Mouse (Mus musculus) bone marrow, adult 2 months (tissue): ENCODE data around the gene Pld1. TPM values are rescaled to one million over a fixed set of nuclear protein-coding genes. Genes with fewer than 3 reads are reported as not detected.

Experiments
- H3K27ac ChIP-seq: fragments of 200-500 bp; 2 replicates; pipeline ENCODE4 v1.5.1; 2012; ENCODE audit warnings: low read depth, mild to moderate bottlenecking, control low read depth, inconsistent platforms, low read length; ENCODE audit not compliant: control insufficient read depth, poor library complexity, insufficient read depth
- H3K4me1 ChIP-seq: fragments of 200-500 bp; 2 replicates; pipeline ENCODE4 v1.6.1; 2011; ENCODE audit warnings: low read length; ENCODE audit not compliant: control insufficient read depth, insufficient read depth
- H3K4me3 ChIP-seq: fragments of 200-500 bp; replicated peaks from 2 replicates; pipeline ENCODE3; 2011; ENCODE audit warnings: mild to moderate bottlenecking, low read depth, low read length, control low read depth; ENCODE audit not compliant: control insufficient read depth
- CTCF ChIP-seq: fragments of 200-500 bp; IDR thresholded peaks from 2 replicates; pipeline ENCODE4 v1.5.1; 2011; ENCODE audit warnings: low read length, control low read depth; ENCODE audit not compliant: control insufficient read depth, insufficient read depth
- POLR2A ChIP-seq: fragments of 200-500 bp; IDR thresholded peaks from 2 replicates; pipeline ENCODE4 v1.6.1; 2011; ENCODE audit warnings: low read depth, mild to moderate bottlenecking, control low read depth, low read length, borderline replicate concordance; ENCODE audit not compliant: control insufficient read depth
- WGBS: fragments of 180-500 bp; shearing (Covaris S2); methylation state at CpG from one replicate; pipeline ENCODE4 v1.1.7; 2018; 5-methylcytosine and 5-hydroxymethylcytosine counted together
- polyA plus RNA-seq: library from polyadenylated mRNA; stranded (reverse); fragments of >200 nt; gene quantifications from 2 replicates; pipeline ENCODE4 v1.2.4, GENCODE M21; 2011; ENCODE audit warnings: low replicate concordance; ENCODE audit not compliant: missing spikeins, insufficient read depth, insufficient read length

Pld1 gene
- polyA plus RNA-seq, 1 experiment, result 5.7 TPM

DNA sequence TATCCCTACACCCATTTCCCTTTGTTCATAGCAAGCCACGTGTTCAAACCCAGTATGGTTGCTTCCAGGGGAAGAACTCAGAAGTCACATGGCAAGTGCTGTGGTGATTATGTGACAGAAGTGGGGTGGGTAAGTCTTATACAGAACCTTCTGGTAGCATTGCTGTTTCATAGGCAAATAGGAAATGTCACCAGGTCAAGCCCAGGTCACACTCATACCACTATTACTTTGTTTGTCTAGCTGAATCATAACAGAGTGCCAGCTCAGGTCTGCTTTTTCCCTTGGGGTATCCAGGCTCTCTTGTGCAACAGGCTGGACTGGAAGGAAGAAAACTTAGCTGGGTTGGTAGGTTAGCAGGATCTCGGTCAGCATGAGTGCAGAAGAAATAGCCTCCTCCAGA, 219.5 kb downstream of the Pld1 start:
- TF ChIP-seq CTCF (no peak), POLR2A (no peak)
- H3K27ac ChIP-seq, result no peak overlapping the region
- H3K4me3 ChIP-seq, result no peak overlapping the region
- H3K4me1 ChIP-seq, result no peaks in the 10 kb centered on the region
- WGBS, result 56% methylated on average over 2 of the region's 2 CpGs

DNA sequence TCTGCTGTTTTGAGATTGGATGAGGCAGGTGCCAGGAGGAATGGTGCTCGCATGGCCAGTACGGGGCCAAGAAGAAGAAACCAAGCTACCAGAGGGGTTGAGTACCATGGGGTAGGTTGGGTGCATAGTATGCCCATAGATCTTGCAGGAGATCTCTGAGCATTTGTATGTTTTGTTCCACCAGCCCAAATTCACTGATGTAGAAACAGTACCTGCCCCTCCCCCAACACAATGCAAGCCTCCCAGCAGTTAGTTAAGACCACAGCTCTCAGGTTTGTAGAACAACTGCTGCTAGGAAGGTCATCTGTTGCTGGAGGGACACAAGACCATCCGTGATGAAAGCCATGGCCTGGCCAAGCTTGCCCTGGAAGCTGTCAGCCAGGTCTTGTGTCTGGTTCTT, 220.4 kb downstream of the Pld1 start:
- Histone ChIP-seq H3K27ac (no peak overlapping the region), H3K4me3 (no peak overlapping the region), H3K4me1 (no peaks in the 10 kb centered on the region)
- TF ChIP-seq CTCF (no peak), POLR2A (no peak)
- 84% methylated on average over 3 of the region's 3 CpGs for WGBS

DNA sequence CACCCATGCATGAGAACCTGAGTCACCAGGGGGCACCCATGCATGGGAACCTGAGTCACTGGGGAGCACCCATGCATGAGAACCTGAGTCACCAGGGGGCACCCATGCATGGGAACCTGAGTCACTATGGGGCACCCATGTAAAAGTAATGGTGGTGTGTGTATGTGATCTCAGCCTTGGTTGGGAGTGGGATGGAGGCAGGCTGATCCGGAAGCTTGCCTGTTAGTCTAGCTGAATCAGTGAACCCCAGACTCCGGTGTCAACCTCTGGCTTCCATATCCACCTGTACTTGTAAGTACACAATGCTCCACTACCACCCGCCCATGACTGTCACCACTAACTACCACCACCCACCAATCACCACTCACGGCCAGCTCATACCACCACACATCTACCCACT, 223.9 kb downstream of the Pld1 start:
- H3K4me1 ChIP-seq, result no peaks in the 10 kb centered on the region
- 80% methylated on average over 4 of the region's 4 CpGs for WGBS
- no peak overlapping the region for H3K4me3 ChIP-seq
- H3K27ac ChIP-seq, result no peak overlapping the region
- no peak for TF ChIP-seq CTCF
- no peak for TF ChIP-seq POLR2A

DNA sequence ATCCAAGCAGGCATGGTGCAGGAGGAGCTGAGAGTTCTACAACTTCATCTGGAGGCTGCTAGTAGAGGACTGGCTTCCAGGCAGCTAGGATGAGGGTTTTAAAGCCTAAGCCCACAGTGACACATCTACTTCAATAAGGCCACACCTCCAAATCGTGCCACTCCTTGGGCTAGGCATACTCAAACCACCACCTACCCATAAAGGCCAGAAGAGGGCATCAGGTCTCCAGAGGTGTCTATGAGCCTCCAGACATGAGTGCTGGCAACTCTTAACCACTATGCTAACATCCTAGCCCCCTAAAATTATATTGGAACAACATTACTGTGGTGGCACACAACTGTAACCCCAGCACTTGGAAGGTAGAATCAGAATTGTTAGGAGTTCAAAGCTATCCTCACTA, 226.2 kb downstream of the Pld1 start:
- Histone ChIP-seq H3K27ac (no peak overlapping the region), H3K4me1 (no peaks in the 10 kb centered on the region), H3K4me3 (no peak overlapping the region)
- TF ChIP-seq CTCF, result no peak
- no peak for TF ChIP-seq POLR2A
- 22% methylated on average over 1 of the region's 1 CpGs for WGBS

DNA sequence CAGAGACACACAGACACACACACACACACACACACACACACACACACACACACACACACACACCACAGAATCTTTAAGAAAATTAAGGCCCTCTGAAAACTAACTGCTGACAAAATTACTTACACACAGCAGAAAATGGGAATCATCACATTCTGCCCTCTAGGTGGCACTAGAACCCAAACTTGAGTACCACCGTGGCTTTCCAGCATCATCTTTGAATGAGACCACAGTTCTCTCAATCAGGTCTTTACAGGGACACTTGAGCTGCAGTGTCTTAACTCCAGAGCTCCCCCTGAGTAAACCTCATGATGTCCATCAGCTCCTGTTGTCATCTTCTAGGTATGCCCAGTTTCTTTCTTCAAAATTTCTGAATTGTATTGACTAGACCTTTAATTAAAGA, 227.1 kb downstream of the Pld1 start:
- Histone ChIP-seq H3K4me1 (no peaks in the 10 kb centered on the region), H3K4me3 (no peak overlapping the region), H3K27ac (no peak overlapping the region)
- TF ChIP-seq POLR2A (no peak), CTCF (0 out of 2 replicates have a peak, but pooled peaks have one; percentile 13)
- WGBS, result 0% methylated on average over 1 of the region's 1 CpGs

DNA sequence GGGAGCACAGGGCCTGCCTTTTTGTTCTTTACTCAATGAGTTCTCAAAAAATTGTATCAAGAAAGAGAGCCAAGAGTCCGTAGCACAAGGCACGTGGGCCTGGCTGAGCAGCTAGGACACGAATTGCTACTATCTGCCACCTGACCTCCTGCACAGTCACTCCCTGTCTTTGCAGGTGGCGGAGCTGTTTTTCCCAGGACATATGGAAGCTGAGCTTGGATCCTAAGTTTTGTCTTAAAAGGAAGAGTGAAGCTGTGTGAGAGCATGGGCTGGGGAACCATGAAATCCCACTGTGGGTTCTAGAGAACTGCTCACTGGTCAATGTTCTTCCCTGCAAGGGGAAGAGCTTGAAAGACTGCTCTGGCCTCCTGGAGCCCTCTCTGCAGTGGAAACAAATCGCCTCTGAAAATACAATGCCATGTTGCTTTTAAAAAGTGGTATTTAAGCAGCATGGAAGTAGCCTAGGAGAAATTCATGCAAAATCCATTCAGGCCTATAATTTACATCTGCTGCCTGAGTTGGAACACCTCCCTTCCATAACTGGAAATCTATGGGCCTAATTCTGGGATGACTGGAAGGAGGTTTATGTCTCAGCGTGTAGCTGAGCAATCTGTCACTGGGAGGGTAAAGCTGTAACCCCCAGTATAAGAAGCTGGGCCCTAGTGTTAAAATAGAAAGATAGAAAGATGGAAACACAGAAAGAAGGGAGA, 229.5 kb downstream of the Pld1 start:
- no peak overlapping the region for H3K27ac ChIP-seq
- no peaks in the 10 kb centered on the region; the same call in 1 of the 2 replicates for H3K4me1 ChIP-seq
- H3K4me3 ChIP-seq, result no peak overlapping the region
- TF ChIP-seq POLR2A (no peak), CTCF (no peak)
- 80% methylated on average over 6 of the region's 6 CpGs for WGBS

DNA sequence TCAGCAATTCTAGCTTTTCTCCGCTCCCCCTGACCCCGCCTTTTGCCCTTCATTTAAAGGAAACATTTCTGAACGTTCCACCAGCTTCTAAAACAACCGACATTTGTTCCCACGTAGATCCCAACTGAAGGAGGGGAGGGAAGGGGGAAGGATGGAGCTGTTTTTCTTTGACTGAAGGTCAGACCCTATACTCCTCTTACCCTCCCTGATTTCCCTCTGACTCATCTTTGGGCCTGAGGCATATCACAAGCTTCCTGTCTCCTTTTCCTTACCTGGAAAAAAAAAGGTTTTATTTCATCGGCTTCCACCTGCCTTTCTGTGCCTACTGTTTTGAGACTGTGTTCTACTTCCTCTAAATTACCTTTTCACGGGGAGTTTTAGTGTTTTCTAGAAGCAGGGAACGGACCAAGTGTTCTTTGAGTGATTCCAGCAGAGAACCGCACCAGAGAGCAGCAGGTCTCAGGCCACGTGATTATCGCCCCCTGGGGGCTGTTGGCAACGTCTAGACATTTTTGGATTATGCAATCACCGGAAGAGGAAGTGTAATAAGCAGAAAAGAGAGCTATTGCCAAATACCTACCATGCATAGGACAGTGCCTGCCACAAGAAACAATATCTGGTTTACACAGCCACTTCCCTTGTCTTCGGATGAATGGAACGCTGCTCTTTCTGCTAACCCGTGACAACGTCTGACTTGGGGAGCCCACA, 232.6 kb downstream of the Pld1 start:
- H3K4me3 ChIP-seq, result no peak overlapping the region
- no peaks in the 10 kb centered on the region; the same call in 1 of the 2 replicates for H3K4me1 ChIP-seq
- TF ChIP-seq CTCF (no peak), POLR2A (no peak)
- no peak overlapping the region for H3K27ac ChIP-seq
- WGBS, result 13% methylated on average over 17 of the region's 17 CpGs
